Mouse (Mus musculus) cerebellum, adult 2 months (tissue): Measurements from ENCODE around the gene Nkx2-4.

Source experiments
- CTCF ChIP-seq: fragments of 200-500 bp; IDR thresholded peaks from 2 replicates; pipeline ENCODE4 v1.5.1; 2011; ENCODE audit warnings: low read depth, mild to moderate bottlenecking, control low read depth, low read length, moderate library complexity, borderline replicate concordance; ENCODE audit not compliant: insufficient read depth
- POLR2A ChIP-seq: fragments of 200-500 bp; IDR thresholded peaks from 2 replicates; pipeline ENCODE4 v1.6.1; 2011; ENCODE audit warnings: low read length, control low read depth, borderline replicate concordance; ENCODE audit not compliant: insufficient read depth

DNA sequence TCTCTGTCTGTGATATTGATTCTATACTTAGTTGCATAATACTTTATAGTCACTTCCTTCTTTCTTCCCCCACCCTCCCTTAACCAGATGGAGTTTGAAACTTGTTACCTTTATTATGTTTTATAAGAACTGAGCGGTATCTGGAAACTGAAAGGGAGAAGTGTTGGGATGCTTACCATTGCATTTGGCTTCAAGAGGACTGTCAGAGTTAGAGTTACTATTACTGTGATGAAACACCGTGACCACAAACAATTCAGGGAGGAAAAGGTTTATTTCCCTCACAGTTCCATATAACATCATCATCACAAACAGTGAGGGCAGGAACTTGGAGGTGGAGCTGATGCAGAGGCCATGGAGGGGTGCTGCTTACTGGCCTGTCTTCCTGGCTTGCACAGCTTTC is 49.4 kb downstream of the Nkx2-4 start:
- TF ChIP-seq CTCF (no peak), POLR2A (no peak)
